Mouse (Mus musculus) gonadal fat pad, adult 2 months (tissue): ENCODE data around the gene Ptpn5. TPM values are rescaled to one million over a fixed set of nuclear protein-coding genes. Genes with fewer than 3 reads are reported as not detected.

ENCODE experiments used
- DNase-seq: peaks from one replicate; pipeline ENCODE4 v3.0.0-alpha.2; 2012; ENCODE audit warnings: low read depth
- polyA plus RNA-seq: library from polyadenylated mRNA; depleted of rRNA; stranded (reverse); fragments of >200 nt; gene quantifications from 2 replicates; pipeline ENCODE4 v1.2.3, GENCODE M21; 2012

Gene Ptpn5
- polyA plus RNA-seq, 1 experiment = 65.1 TPM

GRCm38 (mm10) chr7:47111121-47111520, 22.4 kb downstream of the Ptpn5 start:
- no peak for DNase-seq

GRCm38 (mm10) chr7:47110511-47110910, 23.0 kb downstream of the Ptpn5 start:
- DNase-seq = no peak

- DNase-seq = no peak
Observed at GRCm38 (mm10) chr7:47108779-47109189, 24.7 kb downstream of the Ptpn5 start.

GRCm38 (mm10) chr7:47106949-47107348, 26.5 kb downstream of the Ptpn5 start:
- no peak for DNase-seq

GRCm38 (mm10) chr7:47103671-47104414, 29.6 kb downstream of the Ptpn5 start:
- DNase-seq = no peak

GRCm38 (mm10) chr7:47102970-47103369, 30.5 kb downstream of the Ptpn5 start:
- DNase-seq = no peak

- no peak for DNase-seq
Observed at GRCm38 (mm10) chr7:47100615-47101014, 32.9 kb downstream of the Ptpn5 start.

- no peak for DNase-seq
Observed at GRCm38 (mm10) chr7:47099306-47099705, 34.2 kb downstream of the Ptpn5 start.

GRCm38 (mm10) chr7:47098044-47098443, 35.4 kb downstream of the Ptpn5 start:
- DNase-seq = no peak

GRCm38 (mm10) chr7:47094969-47095368, 38.5 kb downstream of the Ptpn5 start:
- no peak for DNase-seq

- no peak for DNase-seq
Observed at GRCm38 (mm10) chr7:47093935-47094334, 39.5 kb downstream of the Ptpn5 start.

GRCm38 (mm10) chr7:47085075-47085474, 48.4 kb downstream of the Ptpn5 start:
- DNase-seq = no peak

GRCm38 (mm10) chr7:47081277-47081676, 52.2 kb downstream of the Ptpn5 start:
- no peak for DNase-seq

GRCm38 (mm10) chr7:47080868-47081267, 52.6 kb downstream of the Ptpn5 start:
- no peak for DNase-seq

GRCm38 (mm10) chr7:47077451-47077850, 56.0 kb downstream of the Ptpn5 start:
- DNase-seq = no peak

- DNase-seq = no peak
Observed at GRCm38 (mm10) chr7:47076729-47077128, 56.8 kb downstream of the Ptpn5 start.

- no peak for DNase-seq
Observed at GRCm38 (mm10) chr7:47076193-47076592, 57.3 kb downstream of the Ptpn5 start.

GRCm38 (mm10) chr7:47073536-47074521, 59.7 kb downstream of the Ptpn5 start:
- no peak for DNase-seq

- no peak for DNase-seq
Observed at GRCm38 (mm10) chr7:47072551-47072950, 60.9 kb downstream of the Ptpn5 start.

GRCm38 (mm10) chr7:47067879-47068278, 65.6 kb downstream of the Ptpn5 start:
- DNase-seq = no peak

- no peak for DNase-seq
Observed at GRCm38 (mm10) chr7:47066942-47067341, 66.5 kb downstream of the Ptpn5 start.

GRCm38 (mm10) chr7:47061560-47061959, 71.9 kb downstream of the Ptpn5 start:
- no peak for DNase-seq

GRCm38 (mm10) chr7:47059339-47059738, 74.1 kb downstream of the Ptpn5 start:
- no peak for DNase-seq
